Mouse (Mus musculus) forebrain, embryonic 11.5 days (tissue): Measurements from ENCODE around the gene Zfp976. TPM values are rescaled to one million over a fixed set of nuclear protein-coding genes. Genes with fewer than 3 reads are reported as not detected.
"Not testable (repeated sequence)": the region's sequence is repeated elsewhere in the genome, so short reads cannot be mapped to it uniquely, and the experiment has no call there.

Experiments used
- ATAC-seq: fragments of 200-750 bp; cut with Nextera tagmentation; replicated peaks from 2 replicates; pipeline ENCODE4 v1.8.0; 2017; ENCODE audit warnings: moderate TSS enrichment; ENCODE audit not compliant: low FRiP score
- DNase-seq: peaks from one replicate; pipeline ENCODE4 v3.0.0-alpha.2; 2017; ENCODE audit warnings: low spot score
- H3K27ac ChIP-seq: fragments of 300-500 bp; sonication (generic); 2 replicates; pipeline ENCODE4 v1.5.1; 2014; ENCODE audit warnings: low read depth, low read length
- H3K27me3 ChIP-seq: fragments of 300-500 bp; sonication (generic); 2 replicates; pipeline ENCODE4 v1.6.1; 2014; ENCODE audit warnings: mild to moderate bottlenecking, low read length, mixed read lengths; ENCODE audit not compliant: control insufficient read depth, insufficient read depth
- H3K36me3 ChIP-seq: fragments of 300-500 bp; sonication (generic); 2 replicates; pipeline ENCODE4 v1.6.1; 2014; ENCODE audit warnings: mild to moderate bottlenecking, low read length, moderate library complexity, mixed read lengths; ENCODE audit not compliant: control insufficient read depth, insufficient read depth
- H3K4me1 ChIP-seq: fragments of 300-500 bp; sonication (generic); replicated peaks from 2 replicates; pipeline ENCODE4 v1.6.1; 2014; ENCODE audit warnings: low read length, mixed read lengths; ENCODE audit not compliant: control insufficient read depth, insufficient read depth
- H3K4me2 ChIP-seq: fragments of 300-500 bp; sonication (generic); 2 replicates; pipeline ENCODE4 v1.6.1; 2014; ENCODE audit warnings: low read depth, mild to moderate bottlenecking, low read length, moderate library complexity, mixed read lengths; ENCODE audit not compliant: severe bottlenecking
- H3K4me3 ChIP-seq: fragments of 300-500 bp; sonication (generic); 2 replicates; pipeline ENCODE4 v1.5.1; 2014; ENCODE audit warnings: low read depth, low read length
- H3K9ac ChIP-seq: fragments of 300-500 bp; sonication (generic); 2 replicates; pipeline ENCODE4 v1.6.1; 2014; ENCODE audit warnings: low read length
- H3K9me3 ChIP-seq: fragments of 300-500 bp; sonication (generic); 2 replicates; pipeline ENCODE4 v1.6.1; 2016; ENCODE audit warnings: low read length, mixed read lengths; ENCODE audit not compliant: control insufficient read depth
- WGBS: fragments of 180-500 bp; shearing (Covaris S2); extraction: QIAGEN DNeasy Blood & Tissue Kit; methylation state at CpG from one replicate; pipeline ENCODE4 v1.1.7; 2014; 5-methylcytosine and 5-hydroxymethylcytosine counted together
- microRNA-seq: library from miRNA; unstranded; fragments of <30 nt; microRNA quantifications from one replicate; pipeline ENCODE4, GENCODE M21; 2016; ENCODE audit not compliant: insufficient number of aligned reads
- polyA plus RNA-seq: library from polyadenylated mRNA; unstranded; fragments of >200 nt; fragmentation: Nextera tagmentation; extraction: Ambion mirVana; gene quantifications from 2 replicates; pipeline ENCODE4 v1.2.1, GENCODE M21; 2014

Gene Zfp976
- polyA plus RNA-seq, 1 experiment from 2014 or later, result 1.6 TPM

DNA sequence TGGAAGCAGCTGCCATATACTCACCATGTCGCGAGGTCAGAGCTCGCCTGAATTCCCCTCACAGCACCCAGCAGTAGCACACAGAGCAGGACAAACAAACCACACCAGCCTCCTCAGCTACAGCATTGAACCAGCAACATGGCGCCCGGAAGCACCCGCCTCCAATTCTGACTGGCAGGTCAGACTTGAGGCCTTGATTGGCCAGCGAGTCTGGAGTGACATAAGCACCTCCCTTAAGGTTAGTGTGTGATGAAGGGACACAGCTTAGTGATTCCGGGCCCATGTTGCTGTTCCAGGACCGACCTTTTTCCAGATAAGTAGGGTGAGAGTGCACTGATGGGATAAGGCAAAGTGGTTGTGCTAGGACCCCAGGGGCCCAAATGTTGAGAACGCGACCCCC lies 50.0 kb downstream of the Zfp976 start, which contains the start of gene Zfp977:
TSS of gene Zfp977 (minus strand) at position 135 of the 400 bp plus-strand sequence.
- H3K9ac ChIP-seq, H3K27ac ChIP-seq, ATAC-seq, H3K36me3 ChIP-seq, H3K4me2 ChIP-seq, H3K27me3 ChIP-seq, H3K4me3 ChIP-seq, H3K4me1 ChIP-seq, DNase-seq, H3K9me3 ChIP-seq: not testable (repeated sequence)
- WGBS, result 87% methylated on average over 11 of the region's 11 CpGs

DNA sequence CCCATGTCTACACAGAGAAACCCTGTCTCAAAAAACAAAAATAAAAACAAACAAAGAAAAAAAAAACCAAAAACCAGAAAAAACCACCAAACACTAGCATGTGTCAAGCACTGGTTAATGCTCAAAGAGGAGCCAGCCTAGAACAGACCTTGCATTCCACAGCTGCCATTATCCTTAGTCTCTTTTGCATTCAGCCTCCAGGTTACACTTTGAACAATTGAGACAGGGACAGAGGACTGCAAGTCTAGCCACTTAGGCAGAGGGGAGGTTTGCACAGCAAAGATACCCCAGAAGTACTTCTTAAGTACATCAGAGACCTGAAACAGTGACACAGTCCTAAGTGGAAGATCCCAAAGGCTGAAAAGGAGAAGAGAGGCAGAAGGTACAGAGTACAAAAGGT lies 51.1 kb downstream of the Zfp976 start:
- not testable (repeated sequence) for ATAC-seq

DNA sequence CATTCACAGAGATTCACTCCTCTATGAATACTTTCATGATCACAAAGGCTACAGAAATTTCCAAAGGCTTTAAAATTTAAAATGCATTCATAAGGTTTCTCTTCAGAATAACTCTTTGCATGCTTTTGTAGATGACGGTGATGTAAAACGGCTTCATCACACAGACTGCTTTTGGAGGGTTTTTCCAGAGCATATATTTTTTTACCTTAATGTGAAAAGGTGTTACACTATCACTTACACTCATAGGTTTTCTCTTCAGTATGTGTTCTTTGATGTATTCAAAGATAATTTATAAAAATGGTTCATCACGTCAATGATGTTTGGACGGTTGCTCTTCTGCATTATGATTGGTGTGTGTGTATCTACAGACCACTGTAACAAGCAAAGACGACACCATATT lies 63.9 kb downstream of the Zfp976 start, which contains the start of gene Gm21028:
TSS of gene Gm21028 (minus strand) at position 101 of the 400 bp plus-strand sequence.
- H3K27ac ChIP-seq, result no peak within 1 kb of the TSS
- H3K4me2 ChIP-seq, result no peak within 1 kb of the TSS
- ATAC-seq, result no peak
- WGBS, result 93% methylated on average over 5 of the region's 5 CpGs
- H3K36me3 ChIP-seq, result no peaks in the 10 kb centered on the region
- no peak within 1 kb of the TSS for H3K4me3 ChIP-seq
- no peaks in the 10 kb centered on the region; the same call in 1 of the 2 replicates for H3K9me3 ChIP-seq
- H3K27me3 ChIP-seq, result no peaks in the 10 kb centered on the region
- H3K4me1 ChIP-seq, result no peaks in the 10 kb centered on the region
- DNase-seq, result no peak
- H3K9ac ChIP-seq, result no peak within 1 kb of the TSS

More for the DNA sequence above, 51.1 kb downstream of the Zfp976 start:
- not testable (repeated sequence) for H3K4me3 ChIP-seq, H3K36me3 ChIP-seq, H3K27me3 ChIP-seq, H3K27ac ChIP-seq, DNase-seq, H3K4me1 ChIP-seq, H3K9me3 ChIP-seq, H3K4me2 ChIP-seq, H3K9ac ChIP-seq

Small RNA genes within 50 kb of the gene (microRNA-seq; reads per million reads assigned to microRNA genes)
- gene Gm24938, result not detected

Other genes starting within 250 kb of the Zfp976 start
- gene 4933421I07Rik, start 194.5 kb downstream of the Zfp976 start, polyA plus RNA-seq, result not detected in 2 replicates
- gene Zfp141, start 136.8 kb downstream of the Zfp976 start, polyA plus RNA-seq, result 13.6 and 13.9 TPM in 2 replicates
- gene Gm21028, start 64.0 kb downstream of the Zfp976 start, polyA plus RNA-seq, result not detected in 2 replicates
- gene Zfp977, start 50.0 kb downstream of the Zfp976 start, polyA plus RNA-seq, result 0.93 and 1.5 TPM in 2 replicates
- gene Zfp975, start 50.2 kb upstream of the Zfp976 start, polyA plus RNA-seq, result 6.1 and 7.1 TPM in 2 replicates
- gene Gm17067, start 84.4 kb upstream of the Zfp976 start, polyA plus RNA-seq, result not detected in 2 replicates
- gene Vmn2r62, start 150.9 kb upstream of the Zfp976 start, polyA plus RNA-seq, result not detected in 2 replicates
- gene Gm2381, start 224.6 kb upstream of the Zfp976 start, polyA plus RNA-seq, result not detected in 2 replicates